Mouse (Mus musculus) cerebellum, adult 2 months (tissue): ENCODE measurements around the gene Slc13a5. TPM values are rescaled to one million over a fixed set of nuclear protein-coding genes. Genes with fewer than 3 reads are reported as not detected.

ENCODE experiments used
- DNase-seq, 2 experiments: peaks; one replicate each; pipeline ENCODE4 v3.0.0; 2021
- H3K27ac ChIP-seq: fragments of 200-500 bp; 2 replicates; pipeline ENCODE4 v1.5.1; 2012; ENCODE audit warnings: low read length, control low read depth, inconsistent platforms; ENCODE audit not compliant: insufficient read depth
- H3K27me3 ChIP-seq: fragments of 200-500 bp; 2 replicates; pipeline ENCODE4 v1.6.1; 2012; ENCODE audit warnings: inconsistent platforms, mild to moderate bottlenecking, low read length, moderate library complexity; ENCODE audit not compliant: control insufficient read depth, insufficient read depth
- H3K4me1 ChIP-seq: fragments of 200-500 bp; 2 replicates; pipeline ENCODE4 v1.6.1; 2011; ENCODE audit warnings: low read length; ENCODE audit not compliant: control insufficient read depth, insufficient read depth
- H3K4me3 ChIP-seq: fragments of 200-500 bp; replicated peaks from 2 replicates; pipeline ENCODE3; 2011; ENCODE audit warnings: mild to moderate bottlenecking, low read depth, low read length, control low read depth; ENCODE audit not compliant: insufficient read depth
- CTCF ChIP-seq: fragments of 200-500 bp; IDR thresholded peaks from 2 replicates; pipeline ENCODE4 v1.5.1; 2011; ENCODE audit warnings: low read depth, mild to moderate bottlenecking, control low read depth, low read length, moderate library complexity, borderline replicate concordance; ENCODE audit not compliant: insufficient read depth
- POLR2A ChIP-seq: fragments of 200-500 bp; IDR thresholded peaks from 2 replicates; pipeline ENCODE4 v1.6.1; 2011; ENCODE audit warnings: low read length, control low read depth, borderline replicate concordance; ENCODE audit not compliant: insufficient read depth
- WGBS: fragments of 180-500 bp; shearing (Covaris S2); methylation state at CpG from one replicate; pipeline ENCODE4 v1.1.7; 2018; 5-methylcytosine and 5-hydroxymethylcytosine counted together
- polyA plus RNA-seq: library from polyadenylated mRNA; depleted of rRNA; stranded (reverse); fragments of >200 nt; gene quantifications from 2 replicates; pipeline ENCODE4 v1.2.3, GENCODE M21; 2012; rRNA removed

Gene Slc13a5
- polyA plus RNA-seq, 1 experiment = 9.6 TPM

GRCm38 (mm10) chr11:72194259-72194658, 72.8 kb downstream of the Slc13a5 start:
- H3K27ac ChIP-seq = no peak overlapping the region
- H3K4me3 ChIP-seq = no peak overlapping the region
- 91% methylated on average over 2 of the region's 2 CpGs for WGBS
- no peaks in the 10 kb centered on the region for H3K4me1 ChIP-seq
- no peak for TF ChIP-seq POLR2A
- no peak for TF ChIP-seq CTCF
- no peak for DNase-seq
- H3K27me3 ChIP-seq = no peaks in the 10 kb centered on the region

Other genes starting within 250 kb of the Slc13a5 start
- gene Aipl1, start 229.7 kb downstream of the Slc13a5 start, polyA plus RNA-seq = 0.28 and 0.30 TPM in 2 replicates
- gene Pimreg, start 225.2 kb downstream of the Slc13a5 start, polyA plus RNA-seq = 0.08 and 0.32 TPM in 2 replicates
- gene Pitpnm3, start 131.4 kb downstream of the Slc13a5 start, polyA plus RNA-seq = 55.9 and 62.9 TPM in 2 replicates
- gene Gm43951, start 60.4 kb downstream of the Slc13a5 start, polyA plus RNA-seq = 2.8 and 3.1 TPM in 2 replicates
- 19.4 and 19.8 TPM in 2 replicates for gene 4933427D14Rik, start 59.8 kb downstream of the Slc13a5 start, polyA plus RNA-seq
- 51.4 and 62.2 TPM in 2 replicates for gene Txndc17, start 59.7 kb downstream of the Slc13a5 start, polyA plus RNA-seq
- gene Med31, start 51.6 kb downstream of the Slc13a5 start, polyA plus RNA-seq = 28.5 and 31.7 TPM in 2 replicates
- 12.2 and 13.6 TPM in 2 replicates for gene Xaf1, start 34.4 kb upstream of the Slc13a5 start, polyA plus RNA-seq
- not detected in 2 replicates for gene Fbxo39, start 47.2 kb upstream of the Slc13a5 start, polyA plus RNA-seq
- gene Tekt1, start 95.2 kb upstream of the Slc13a5 start, polyA plus RNA-seq = 1.1 and 2.3 TPM in 2 replicates
- gene Smtnl2, start 144.5 kb upstream of the Slc13a5 start, polyA plus RNA-seq = 1.5 and 1.6 TPM in 2 replicates
- gene Ggt6, start 168.3 kb upstream of the Slc13a5 start, polyA plus RNA-seq = 0.14 and 0.15 TPM in 2 replicates
- 52.5 and 61.3 TPM in 2 replicates for gene Mybbp1a, start 174.1 kb upstream of the Slc13a5 start, polyA plus RNA-seq
- 55.3 and 59.5 TPM in 2 replicates for gene Spns2, start 222.7 kb upstream of the Slc13a5 start, polyA plus RNA-seq